Mouse (Mus musculus): ENCODE results near the gene Ltbp1. TPM values are rescaled to one million over a fixed set of nuclear protein-coding genes. Genes with fewer than 3 reads are reported as not detected.
A peak's percentile ranks its signal among the peaks of the same experiment; 100 is the strongest.

Ltbp1 gene
- total and polyA plus RNA-seq, 3 experiments, result 0.01 to 0.04 TPM; not detected in 1

- TF ChIP-seq MYB (IDR thresholded peaks at IDR 0.05; ENCODE audit: low read depth, low read length) (peak; percentile 42; the same call in 1 of the 2 replicates), ZC3H11A (IDR thresholded peaks at IDR 0.05; ENCODE audit: low read depth, low read length) (no peak), GATA1 (IDR thresholded peaks at IDR 0.05; ENCODE audit: low read depth, low read length) (peak; percentile 79), SMC3 (IDR thresholded peaks at IDR 0.05; ENCODE audit: low read depth, low read length) (peak; percentile 22; the same call in 1 of the 2 replicates), JUND (IDR thresholded peaks at IDR 0.05; ENCODE audit: low read depth, low read length) (no peak; the same call in 1 of the 2 replicates), CHD1 (IDR thresholded peaks at IDR 0.05; ENCODE audit: low read depth, low read length) (no peak), RCOR1 (IDR thresholded peaks at IDR 0.05; ENCODE audit: low read depth, low read length) (peak; percentile 88)
Measured at GRCm38 (mm10) chr17:74963222-74963621, 42.1 kb upstream of the Ltbp1 start (continued).

- no peak for TF ChIP-seq MAZ (IDR thresholded peaks at IDR 0.05; ENCODE audit: low read depth, low read length)
- no peak for TF ChIP-seq USF2 (IDR thresholded peaks at IDR 0.05; ENCODE audit: borderline replicate concordance in 1 of 2, insufficient read depth in 1 of 2, low read depth in 1 of 2, low read length in 2 of 2)
- peak; percentile 1; the same call in 1 of the 2 replicates for TF ChIP-seq RAD21 (IDR thresholded peaks at IDR 0.05; ENCODE audit: low read depth, low read length)
- TF ChIP-seq ZMIZ1 (IDR thresholded peaks at IDR 0.05; ENCODE audit: low read depth, low read length), result no peak
- TF ChIP-seq TBP (IDR thresholded peaks at IDR 0.05; ENCODE audit: low read depth, low read length), result no peak
- peak in 2 of 3 experiments; percentile 1 to 21; a peak in 1 of 6 replicates for TF ChIP-seq CTCF (IDR thresholded peaks at IDR 0.05 in 2 of 3, conservative IDR thresholded peaks at IDR 0.05 in 1 of 3; ENCODE audit: control insufficient read depth in 1 of 3, insufficient read depth in 1 of 3, low read depth in 2 of 3, low read length in 3 of 3, poor library complexity in 1 of 3, severe bottlenecking in 1 of 3)
- TF ChIP-seq SMC3 (IDR thresholded peaks at IDR 0.05; ENCODE audit: low read depth, low read length), result 0 out of 2 replicates have a peak, but pooled peaks have one; percentile 14
- H3K9me3 ChIP-seq (replicated peaks; ENCODE audit: insufficient read depth, low read length), result no peaks in the 10 kb centered on the region
- peak; percentile 45 for DNase-seq (ENCODE audit: low read depth, low spot score)
- H3K79me2 ChIP-seq (ENCODE audit: control insufficient read depth, insufficient read depth, low read length, poor library complexity), result peaks cover 1% of the 10 kb centered on the region; the same call in 1 of the 2 replicates
- H3K36me3 ChIP-seq (ENCODE audit: control insufficient read depth in 1 of 2, insufficient read depth in 2 of 2, low read length in 2 of 2), result peaks cover 0 to 15% of the 10 kb centered on the region in 2 experiments; a peak in 2 of 4 replicates
- H3K4me1 ChIP-seq (ENCODE audit: control insufficient read depth in 1 of 2, insufficient read depth in 2 of 2, low read length in 2 of 2), result peaks cover 6 to 15% of the 10 kb centered on the region in 2 experiments
- no peaks in the 10 kb centered on the region for H3K27me3 ChIP-seq (ENCODE audit: control insufficient read depth in 1 of 2, insufficient read depth in 2 of 2, low read length in 2 of 2)
- H3K27ac ChIP-seq (ENCODE audit: control insufficient read depth, low read depth, low read length), result no peak overlapping the region
- H3K4me3 ChIP-seq (ENCODE audit: control insufficient read depth in 1 of 2, insufficient read depth in 1 of 2, low read depth in 2 of 2, low read length in 2 of 2), result no peak overlapping the region
- no peak overlapping the region for H3K9ac ChIP-seq (ENCODE audit: control insufficient read depth, low read depth, low read length, poor library complexity, severe bottlenecking)
Measured at GRCm38 (mm10) chr17:74963861-74964260, 41.5 kb upstream of the Ltbp1 start.

- peak; percentile 69 for DNase-seq (ENCODE audit: low read depth, low spot score)
- peak overlapping the region in 1 of 2 experiments; percentile 62; a peak in 2 of 4 replicates for H3K4me3 ChIP-seq (ENCODE audit: control insufficient read depth in 1 of 2, insufficient read depth in 1 of 2, low read depth in 2 of 2, low read length in 2 of 2)
- H3K36me3 ChIP-seq (ENCODE audit: control insufficient read depth in 1 of 2, insufficient read depth in 2 of 2, low read length in 2 of 2), result peaks cover 0 to 21% of the 10 kb centered on the region in 2 experiments; a peak in 2 of 4 replicates
- no peaks in the 10 kb centered on the region for H3K9me3 ChIP-seq (replicated peaks; ENCODE audit: insufficient read depth, low read length)
- H3K27ac ChIP-seq (ENCODE audit: control insufficient read depth, low read depth, low read length), result peak overlapping the region; percentile 99
- H3K9ac ChIP-seq (ENCODE audit: control insufficient read depth, low read depth, low read length, poor library complexity, severe bottlenecking), result peak overlapping the region; percentile 80
- peak; percentile 26; the same call in 1 of the 2 replicates for TF ChIP-seq MAX (IDR thresholded peaks at IDR 0.05; ENCODE audit: low read length)
- TF ChIP-seq ZKSCAN1 (IDR thresholded peaks at IDR 0.05; ENCODE audit: low read depth, low read length), result no peak
- peak; percentile 90 for TF ChIP-seq ZNF384 (IDR thresholded peaks at IDR 0.05; ENCODE audit: low read depth, low read length)
- peak; percentile 8; the same call in 1 of the 2 replicates for TF ChIP-seq ETS1 (IDR thresholded peaks at IDR 0.05; ENCODE audit: low read depth, low read length)
- TF ChIP-seq TBP (IDR thresholded peaks at IDR 0.05; ENCODE audit: low read depth, low read length), result no peak
- peaks cover 7 to 26% of the 10 kb centered on the region in 2 experiments for H3K4me1 ChIP-seq (ENCODE audit: control insufficient read depth in 1 of 2, insufficient read depth in 2 of 2, low read length in 2 of 2)
- H3K27me3 ChIP-seq (ENCODE audit: control insufficient read depth in 1 of 2, insufficient read depth in 2 of 2, low read length in 2 of 2), result no peaks in the 10 kb centered on the region
- H3K79me2 ChIP-seq (ENCODE audit: control insufficient read depth, insufficient read depth, low read length, poor library complexity), result peaks cover 1% of the 10 kb centered on the region; the same call in 1 of the 2 replicates
Measured at GRCm38 (mm10) chr17:74967298-74967848, 38.0 kb upstream of the Ltbp1 start.

Data from MEL (cell line).